In genomic region chr5:137351058-137351380, GRCm38 (mm10) we compare ENCODE assay signal across 8 mouse cellular contexts. TPM values are rescaled to one million over a fixed set of nuclear protein-coding genes. Genes with fewer than 3 reads are reported as not detected.
DNase-seq lines count a peak whose midpoint lies in the region; ATAC-seq and TF ChIP-seq lines count a peak whose summit lies in the region.

No protein-coding gene starts in this region.

- H3K4me2 ChIP-seq in hindbrain, embryonic 11.5 days (replicated peaks; ENCODE audit: low read depth, low read length), result peak overlapping the region; percentile 85

- H3K27me3 ChIP-seq in heart, adult 2 months (ENCODE audit: control insufficient read depth, insufficient read depth, low read length), result no peaks in the 10 kb centered on the region
- no peaks in the 10 kb centered on the region for H3K27me3 ChIP-seq in hindbrain, embryonic 11.5 days (ENCODE audit: control insufficient read depth, insufficient read depth, low read length)
- H3K27me3 ChIP-seq in thymus, adult 2 months (ENCODE audit: control insufficient read depth, insufficient read depth, low read length), result peaks cover 7% of the 10 kb centered on the region

- DNase-seq in heart, adult 2 months, result no peak
- no peak for DNase-seq in heart, adult 18-20 months
- DNase-seq in ES-E14 (ENCODE audit: low read depth, low spot score), result no peak
- peak; percentile 41 for DNase-seq in hindbrain, embryonic 11.5 days (ENCODE audit: low spot score)
- peak; percentile 6 for DNase-seq in lung, postnatal 10 days
- DNase-seq in thymus, adult 2 months, result no peak
- no peak for DNase-seq in thymus, adult 18-20 months

- H3K9me3 ChIP-seq in ES-E14 (ENCODE audit: control insufficient read depth, insufficient read depth, low read depth, low read length), result no peaks in the 10 kb centered on the region
- no peaks in the 10 kb centered on the region for H3K9me3 ChIP-seq in hindbrain, embryonic 11.5 days (ENCODE audit: control insufficient read depth, low read length)

- no peak for TF ChIP-seq CTCF in heart, adult 2 months (IDR thresholded peaks at IDR 0.05)
- no peak for TF ChIP-seq CTCF in thymus, adult 2 months (IDR thresholded peaks at IDR 0.05; ENCODE audit: borderline replicate concordance, control insufficient read depth, extremely low read depth, insufficient read depth, low read length, poor library complexity)

- peaks cover 9% of the 10 kb centered on the region for H3K4me1 ChIP-seq in heart, adult 2 months (ENCODE audit: control insufficient read depth, insufficient read depth, low read length)
- H3K4me1 ChIP-seq in ES-E14 (ENCODE audit: control insufficient read depth in 2 of 2, insufficient read depth in 2 of 2, low read length in 2 of 2, poor library complexity in 1 of 2), result peaks cover 3 to 22% of the 10 kb centered on the region in 2 experiments; a peak in 3 of 4 replicates
- H3K4me1 ChIP-seq in hindbrain, embryonic 11.5 days (replicated peaks; ENCODE audit: control insufficient read depth, insufficient read depth, low read length), result peaks cover 6% of the 10 kb centered on the region; the same call in 1 of the 2 replicates
- H3K4me1 ChIP-seq in thymus, adult 2 months (replicated peaks; ENCODE audit: control insufficient read depth, insufficient read depth, low read length), result 0 out of 2 replicates have a peak, but pooled peaks cover 1% of the 10 kb centered on the region

- no peak for TF ChIP-seq POLR2A in heart, adult 2 months (IDR thresholded peaks at IDR 0.05; ENCODE audit: insufficient read depth, low read depth, low read length)
- no peak for TF ChIP-seq POLR2A in thymus, adult 2 months (IDR thresholded peaks at IDR 0.05; ENCODE audit: control insufficient read depth, extremely low read depth, insufficient read depth, low read length, poor library complexity)

- no peak for ATAC-seq in hindbrain, embryonic 11.5 days (ENCODE audit: low FRiP score)
- ATAC-seq in megakaryocyte-erythroid progenitor cell, adult 5-6 weeks (replicated peaks; ENCODE audit: low FRiP score, low TSS enrichment, poor library complexity, severe bottlenecking), result no peak

- WGBS in heart, adult 2 months, result 8% methylated on average over 8 of the region's 8 CpGs
- 0% methylated on average over 8 of the region's 8 CpGs for WGBS in hindbrain, embryonic 11.5 days
- 69% methylated on average over 8 of the region's 8 CpGs for WGBS in thymus, adult 2 months

- no peak for TF ChIP-seq EP300 in heart, adult 2 months (IDR thresholded peaks at IDR 0.05; ENCODE audit: insufficient read depth, low read depth, low read length)

- H3K9ac ChIP-seq in heart, adult 2 months (ENCODE audit: low read depth, low read length), result peak overlapping the region; percentile 92
- peak overlapping the region; percentile 88; the same call in 1 of the 2 replicates for H3K9ac ChIP-seq in ES-E14 (ENCODE audit: insufficient read depth, low read depth, low read length, poor library complexity, severe bottlenecking)
- peak overlapping the region; percentile 92 for H3K9ac ChIP-seq in hindbrain, embryonic 11.5 days (ENCODE audit: low read depth, low read length)

- peaks cover 11% of the 10 kb centered on the region for H3K36me3 ChIP-seq in heart, adult 2 months (ENCODE audit: control insufficient read depth, insufficient read depth, low read length)
- H3K36me3 ChIP-seq in ES-E14 (ENCODE audit: control insufficient read depth, insufficient read depth, low read length, poor library complexity, severe bottlenecking), result peaks cover 14% of the 10 kb centered on the region; the same call in 1 of the 2 replicates
- H3K36me3 ChIP-seq in hindbrain, embryonic 11.5 days (ENCODE audit: control insufficient read depth, insufficient read depth, low read length), result peaks cover 4% of the 10 kb centered on the region; the same call in 1 of the 2 replicates
- H3K36me3 ChIP-seq in thymus, adult 2 months (ENCODE audit: control insufficient read depth, insufficient read depth, low read length), result no peaks in the 10 kb centered on the region

- intact Hi-C loops in heart, adult 2 months (cut with DNase I), result loop anchor here (2.0 to 5.0 kb wide), 2 partner anchors 26 to 431 kb away; no protein-coding TSS in a partner anchor

- H3K79me2 ChIP-seq in heart, adult 2 months (replicated peaks; ENCODE audit: control insufficient read depth, insufficient read depth, low read length), result peaks cover 7% of the 10 kb centered on the region

- peak overlapping the region; percentile 69 for H3K4me3 ChIP-seq in heart, adult 2 months
- peak overlapping the region; percentile 86 for H3K4me3 ChIP-seq in ES-E14 (ENCODE audit: insufficient read depth in 1 of 2, low read depth in 1 of 2, low read length in 2 of 2, poor library complexity in 1 of 2, severe bottlenecking in 1 of 2)
- H3K4me3 ChIP-seq in hindbrain, embryonic 11.5 days (ENCODE audit: low read depth, low read length), result peak overlapping the region; percentile 87
- H3K4me3 ChIP-seq in thymus, adult 2 months (ENCODE audit: control insufficient read depth, insufficient read depth, low read length), result no peak overlapping the region

- peak overlapping the region; percentile 93 for H3K27ac ChIP-seq in heart, adult 2 months
- H3K27ac ChIP-seq in ES-E14 (ENCODE audit: insufficient read depth, low read depth, low read length, poor library complexity, severe bottlenecking), result no peak overlapping the region
- no peak overlapping the region for H3K27ac ChIP-seq in hindbrain, embryonic 11.5 days (ENCODE audit: low read depth, low read length)
- H3K27ac ChIP-seq in thymus, adult 2 months (ENCODE audit: control insufficient read depth, insufficient read depth, low read length), result no peak overlapping the region

- in situ Hi-C loops in ES-E14 (cut with MboI; ENCODE audit: low sequenced_read_pairs in 2 of 2, unreplicated experiment in 2 of 2), result no loop called here

TF ChIP-seq in ES-E14, 5 proteins besides CTCF, POLR2A, EP300 and RAD21:
- TF ChIP-seq ZNF384 (IDR thresholded peaks at IDR 0.05; ENCODE audit: low read depth, low read length) (no peak), CHD2 (IDR thresholded peaks at IDR 0.05; ENCODE audit: low read depth, low read length) (no peak), ZC3H11A (IDR thresholded peaks at IDR 0.05; ENCODE audit: borderline replicate concordance, low read depth, low read length) (no peak), MAFK (IDR thresholded peaks at IDR 0.05; ENCODE audit: insufficient read depth, low read depth, low read length) (no peak), HCFC1 (IDR thresholded peaks at IDR 0.05; ENCODE audit: borderline replicate concordance, insufficient read depth, low read length) (no peak)

RNA-seq across cellular contexts. Expression of gene Ephb4, which starts 1.1 kb away (rescaled TPM):
- total RNA-seq in heart, adult 2 months (2021), result 10 to 100 TPM; 45.9 to 53.9 TPM
- polyA plus RNA-seq in heart, adult 2 months (2012; rRNA removed), result 35.2 and 51.8 TPM in 2 replicates
- total RNA-seq in heart, adult 18-20 months (2021), result 10 to 100 TPM; 37.1 to 38.8 TPM
- 34.3 and 58.8 TPM in 2 replicates for total RNA-seq in ES-E14 (2012; rRNA removed)
- polyA plus RNA-seq in hindbrain, embryonic 11.5 days (2014; fragmentation: Nextera tagmentation; extraction: Ambion mirVana), result 21.0 and 21.3 TPM in 2 replicates
- polyA plus RNA-seq in thymus, adult 2 months (2012; rRNA removed), result 9.2 and 10.4 TPM in 2 replicates
- 1.4 TPM in 1 of 2 replicates, not detected in the other for total RNA-seq in megakaryocyte-erythroid progenitor cell, adult 5-6 weeks (2014; fragmentation: Nextera tagmentation)
- total RNA-seq in megakaryocyte-erythroid progenitor cell, adult 5-6 weeks (2017), result 0.08 TPM in 1 of 2 replicates, not detected in the other

RNA-seq across cellular contexts. Expression of gene Slc12a9, which starts 17.6 kb away (rescaled TPM):
- total RNA-seq in heart, adult 2 months (2021), result 1 to 10 TPM; 1.7 to 2.2 TPM
- 6.0 and 8.9 TPM in 2 replicates for polyA plus RNA-seq in heart, adult 2 months (2012; rRNA removed)
- total RNA-seq in heart, adult 18-20 months (2021), result 1 to 10 TPM; 1.5 to 1.8 TPM
- total RNA-seq in ES-E14 (2012; rRNA removed), result 20.9 and 34.9 TPM in 2 replicates
- polyA plus RNA-seq in hindbrain, embryonic 11.5 days (2014; fragmentation: Nextera tagmentation; extraction: Ambion mirVana), result 7.1 and 7.5 TPM in 2 replicates
- polyA plus RNA-seq in thymus, adult 2 months (2012; rRNA removed), result 37.4 and 39.2 TPM in 2 replicates
- total RNA-seq in megakaryocyte-erythroid progenitor cell, adult 5-6 weeks (2014; fragmentation: Nextera tagmentation), result 2.2 and 3.0 TPM in 2 replicates
- 1.1 and 3.3 TPM in 2 replicates for total RNA-seq in megakaryocyte-erythroid progenitor cell, adult 5-6 weeks (2017)

RNA-seq across cellular contexts. Expression of gene Trip6, which starts 36.8 kb away (rescaled TPM):
- 10 to 100 TPM; 12.5 to 13.6 TPM for total RNA-seq in heart, adult 2 months (2021)
- 23.5 and 24.2 TPM in 2 replicates for polyA plus RNA-seq in heart, adult 2 months (2012; rRNA removed)
- total RNA-seq in heart, adult 18-20 months (2021), result 10 to 100 TPM; 12.0 to 13.3 TPM
- total RNA-seq in ES-E14 (2012; rRNA removed), result 22.7 and 24.2 TPM in 2 replicates
- 27.4 and 28.6 TPM in 2 replicates for polyA plus RNA-seq in hindbrain, embryonic 11.5 days (2014; fragmentation: Nextera tagmentation; extraction: Ambion mirVana)
- polyA plus RNA-seq in thymus, adult 2 months (2012; rRNA removed), result 25.0 and 28.0 TPM in 2 replicates
- 21.8 and 27.9 TPM in 2 replicates for total RNA-seq in megakaryocyte-erythroid progenitor cell, adult 5-6 weeks (2014; fragmentation: Nextera tagmentation)
- total RNA-seq in megakaryocyte-erythroid progenitor cell, adult 5-6 weeks (2017), result 19.6 and 29.9 TPM in 2 replicates

RNA-seq across cellular contexts. Expression of gene Srrt, which starts 43.5 kb away (rescaled TPM):
- 10 to 100 TPM; 60.5 to 66.4 TPM for total RNA-seq in heart, adult 2 months (2021)
- polyA plus RNA-seq in heart, adult 2 months (2012; rRNA removed), result 63.9 and 74.2 TPM in 2 replicates
- 10 to 100 TPM; 44.4 to 55.6 TPM for total RNA-seq in heart, adult 18-20 months (2021)
- 350 and 528 TPM in 2 replicates for total RNA-seq in ES-E14 (2012; rRNA removed)
- polyA plus RNA-seq in hindbrain, embryonic 11.5 days (2014; fragmentation: Nextera tagmentation; extraction: Ambion mirVana), result 138 and 140 TPM in 2 replicates
- polyA plus RNA-seq in thymus, adult 2 months (2012; rRNA removed), result 432 and 434 TPM in 2 replicates
- 308 and 381 TPM in 2 replicates for total RNA-seq in megakaryocyte-erythroid progenitor cell, adult 5-6 weeks (2014; fragmentation: Nextera tagmentation)
- 409 and 443 TPM in 2 replicates for total RNA-seq in megakaryocyte-erythroid progenitor cell, adult 5-6 weeks (2017)

RNA-seq across cellular contexts. Expression of gene Ufsp1, which starts 56.6 kb away (rescaled TPM):
- total RNA-seq in heart, adult 2 months (2021), result 1 to 10 TPM; 8.1 to 8.8 TPM
- 11.8 and 12.8 TPM in 2 replicates for polyA plus RNA-seq in heart, adult 2 months (2012; rRNA removed)
- 10 to 100 TPM in 1 of 2 experiments, 1 to 10 TPM in 1; 8.1 to 10.7 TPM for total RNA-seq in heart, adult 18-20 months (2021)
- total RNA-seq in ES-E14 (2012; rRNA removed), result 3.6 and 6.3 TPM in 2 replicates
- polyA plus RNA-seq in hindbrain, embryonic 11.5 days (2014; fragmentation: Nextera tagmentation; extraction: Ambion mirVana), result 8.6 and 9.0 TPM in 2 replicates
- polyA plus RNA-seq in thymus, adult 2 months (2012; rRNA removed), result 41.1 and 44.1 TPM in 2 replicates
- total RNA-seq in megakaryocyte-erythroid progenitor cell, adult 5-6 weeks (2014; fragmentation: Nextera tagmentation), result 9.0 and 11.4 TPM in 2 replicates
- total RNA-seq in megakaryocyte-erythroid progenitor cell, adult 5-6 weeks (2017), result 5.2 and 6.0 TPM in 2 replicates

Comparison
In these comparisons a context has a peak if more than half of its experiments do, and no peak if none do; other contexts are left out.
1. DNase-seq: peak in hindbrain, embryonic 11.5 days (single experiment) and lung, postnatal 10 days (single experiment); none in heart, adult 2 months (0 of 2), heart, adult 18-20 months (0 of 2), ES-E14 (single experiment), thymus, adult 2 months (single experiment) and thymus, adult 18-20 months (0 of 2).
2. RNA of gene Ephb4, which starts 1.1 kb away (total RNA-seq): 45.9 to 53.9 TPM in heart, adult 2 months, 37.1 to 38.8 TPM in heart, adult 18-20 months and 34.3 to 58.8 TPM in ES-E14; 0.08 to 1.4 TPM in megakaryocyte-erythroid progenitor cell, adult 5-6 weeks; every median in the first group is over 10 times any median in the second.
3. Peak in every context shown above with its lines, with median percentiles within 50 percentile points of each other: H3K9ac ChIP-seq.